Mouse (Mus musculus): ENCODE measurements around the gene H2al1f. TPM values are rescaled to one million over a fixed set of nuclear protein-coding genes. Genes with fewer than 3 reads are reported as not detected.
"Not testable (repeated sequence)": the region's sequence is repeated elsewhere in the genome, so short reads cannot be mapped to it uniquely, and the experiment has no call there.

Gene H2al1f
- not detected for total RNA-seq (2021)
- long read RNA-seq, experiment 1: 0 reads
- long read RNA-seq, experiment 2: 0 reads

DNA sequence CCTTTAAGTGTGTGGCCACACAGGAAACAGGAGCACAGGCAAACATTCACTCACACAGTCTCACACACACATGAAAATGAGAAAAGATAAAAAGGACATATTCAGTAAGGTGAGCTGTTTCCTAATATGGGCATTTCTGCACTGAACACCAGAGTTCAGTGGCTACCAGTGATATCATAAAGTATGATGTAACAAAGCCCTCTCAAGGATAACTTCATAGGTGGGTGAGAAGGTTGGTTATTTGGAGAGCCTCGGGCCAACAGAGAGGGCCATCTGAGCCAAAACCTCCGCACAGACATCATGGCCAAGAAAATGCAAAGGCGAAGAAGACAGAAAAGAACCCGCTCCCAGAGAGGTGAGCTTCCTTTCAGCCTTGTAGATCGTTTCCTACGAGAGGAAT is at the start of gene H2al1f:
Gene H2al1f (plus strand): TSS at position 301 of the 400 bp plus-strand sequence.
- not testable (repeated sequence) for DNase-seq

DNA sequence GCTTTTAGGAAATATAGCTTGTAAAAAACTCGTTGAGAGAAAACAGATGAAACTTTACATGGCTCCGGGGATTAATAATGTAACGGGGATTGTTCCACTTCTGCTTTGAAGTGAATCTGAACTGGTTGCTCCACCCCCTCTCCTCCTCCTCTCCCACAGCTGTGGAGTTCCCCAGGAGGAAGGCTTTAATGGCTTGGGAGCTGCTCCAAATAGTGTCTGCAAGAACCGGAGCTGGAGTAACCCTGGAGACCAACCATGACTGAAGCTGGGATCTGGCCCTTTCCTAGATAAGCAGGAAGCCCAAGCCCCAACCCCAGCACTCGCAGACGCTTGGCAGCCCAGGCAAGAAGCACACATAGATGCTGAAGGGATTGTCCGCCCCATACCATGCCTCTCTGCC is 47.2 kb upstream of the H2al1f start:
- DNase-seq: peak; percentile 25

DNA sequence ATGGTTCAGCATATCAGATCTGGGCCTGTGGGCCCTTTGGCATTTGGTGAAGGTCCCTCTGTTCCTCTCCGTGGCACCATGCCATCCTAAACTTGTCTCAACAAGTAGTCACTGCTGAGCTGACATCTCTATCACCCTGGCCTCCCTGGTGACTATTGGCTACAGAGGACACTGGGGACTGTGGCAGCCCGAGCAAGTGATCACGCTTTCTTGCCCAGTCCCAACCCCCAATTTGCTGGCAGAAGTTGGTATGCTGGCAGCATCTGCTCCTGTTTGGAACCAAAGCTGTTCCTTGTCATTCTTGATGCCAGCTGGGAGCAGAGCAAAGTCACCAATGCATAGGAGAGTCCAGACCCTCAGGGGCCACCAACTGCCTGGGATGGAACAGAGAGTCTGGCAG is 45.9 kb upstream of the H2al1f start:
- DNase-seq: no peak

DNA sequence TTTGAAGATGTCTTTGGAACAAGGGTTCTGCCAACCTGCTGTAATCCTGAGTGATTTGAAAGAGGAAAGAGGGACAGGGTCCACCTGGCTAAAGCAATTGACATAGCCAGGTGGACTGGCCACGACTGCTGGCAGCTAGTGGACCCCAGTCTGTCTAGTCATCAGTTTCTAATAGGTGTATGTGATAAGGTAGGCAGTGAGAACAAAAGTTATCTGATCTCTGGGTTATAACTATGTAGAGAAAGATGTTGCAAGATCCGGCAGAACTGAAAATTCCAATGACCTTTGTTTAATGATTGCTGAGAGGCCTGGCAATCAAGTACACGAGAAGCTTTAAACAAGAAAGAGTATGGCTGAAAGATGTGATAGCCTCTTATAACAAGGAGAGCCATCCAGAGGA is 41.8 kb upstream of the H2al1f start:
- no peak for DNase-seq

DNA sequence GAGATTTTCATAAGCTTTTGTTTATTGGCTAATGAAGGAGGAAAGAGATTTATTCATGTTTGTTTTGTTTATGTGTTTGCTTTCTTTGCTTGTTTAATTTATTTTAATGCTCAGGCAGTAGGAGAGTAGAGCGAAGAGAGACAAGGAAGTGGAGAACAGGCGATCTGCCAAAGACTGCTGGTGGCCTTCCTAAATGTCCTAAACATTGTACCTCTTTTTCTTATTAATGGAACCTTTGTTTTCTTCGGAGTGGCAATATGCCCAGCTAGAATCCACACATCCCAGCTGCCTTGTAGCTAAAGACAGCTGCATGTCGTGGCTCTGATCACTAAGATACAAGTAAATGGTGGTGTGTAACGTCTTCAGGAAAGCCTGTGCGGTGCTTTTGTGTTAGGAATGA is 37.9 kb upstream of the H2al1f start:
- no peak for DNase-seq

DNA sequence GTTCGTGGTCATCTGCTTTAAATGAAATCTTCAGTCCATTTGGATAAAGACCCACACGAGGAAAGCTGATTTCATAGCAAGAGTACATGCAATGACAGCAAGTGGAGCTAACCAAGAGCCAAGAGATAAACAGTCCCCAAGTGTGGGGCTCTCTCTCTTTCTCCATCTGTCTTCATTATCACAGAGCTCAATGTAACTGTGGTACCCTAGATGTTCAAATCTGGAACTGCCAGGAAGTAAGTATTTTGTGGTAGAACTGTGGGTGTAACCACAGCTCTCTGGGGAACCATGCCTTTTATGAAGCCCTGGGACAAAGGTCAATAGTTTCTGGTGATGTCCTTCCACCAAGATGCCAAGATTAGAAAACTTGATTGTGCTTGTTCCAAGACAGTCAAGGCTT is 34.2 kb upstream of the H2al1f start:
- no peak for DNase-seq

DNA sequence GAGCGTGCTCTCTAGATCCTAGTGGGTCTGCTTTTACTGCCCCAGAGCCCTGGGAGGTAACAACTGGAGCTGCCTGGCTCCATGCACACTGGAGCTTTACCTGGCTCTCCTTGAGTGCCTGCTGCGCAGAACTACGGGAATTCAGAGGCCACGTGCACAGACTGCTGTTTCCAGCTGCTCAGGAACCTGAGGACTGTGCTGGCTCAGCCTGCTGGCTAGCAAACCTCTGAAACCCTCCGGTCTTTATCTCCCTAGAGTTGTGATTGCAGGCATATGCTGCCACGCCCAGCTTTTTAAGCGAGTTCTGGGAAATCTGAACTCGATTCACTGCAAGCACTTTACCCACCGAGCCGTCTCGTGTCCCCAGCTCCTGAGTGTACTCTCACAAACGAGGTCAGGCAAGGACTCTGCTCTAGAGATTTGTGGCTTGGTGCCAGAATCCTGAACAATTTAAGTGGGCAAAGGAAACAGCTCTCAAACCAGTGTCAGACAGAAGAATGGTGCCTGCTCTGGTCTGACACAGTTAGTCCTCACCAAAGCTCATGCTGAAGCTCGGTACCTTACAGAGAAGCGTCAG is 26.6 kb upstream of the H2al1f start:
- DNase-seq: no peak

DNA sequence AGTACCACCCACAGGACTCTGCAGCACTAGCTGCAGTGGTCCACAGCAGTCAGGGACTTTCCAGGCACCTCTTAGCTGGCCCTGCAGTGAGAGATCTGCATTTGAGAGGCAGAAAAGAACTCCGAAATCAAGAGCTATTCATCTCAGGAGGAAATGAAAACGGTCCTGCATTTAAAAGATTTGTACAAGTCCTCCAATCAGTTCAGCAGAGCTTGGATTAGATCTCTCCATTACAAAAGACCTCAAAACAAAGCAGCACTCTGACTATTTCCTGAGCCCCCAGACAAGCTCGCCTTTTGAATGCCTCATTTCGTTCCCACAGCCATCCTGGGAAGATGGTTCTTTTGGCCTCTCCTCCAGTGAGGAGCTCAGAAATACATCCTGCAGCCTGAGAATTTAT is 25.7 kb upstream of the H2al1f start:
- no peak for DNase-seq

DNA sequence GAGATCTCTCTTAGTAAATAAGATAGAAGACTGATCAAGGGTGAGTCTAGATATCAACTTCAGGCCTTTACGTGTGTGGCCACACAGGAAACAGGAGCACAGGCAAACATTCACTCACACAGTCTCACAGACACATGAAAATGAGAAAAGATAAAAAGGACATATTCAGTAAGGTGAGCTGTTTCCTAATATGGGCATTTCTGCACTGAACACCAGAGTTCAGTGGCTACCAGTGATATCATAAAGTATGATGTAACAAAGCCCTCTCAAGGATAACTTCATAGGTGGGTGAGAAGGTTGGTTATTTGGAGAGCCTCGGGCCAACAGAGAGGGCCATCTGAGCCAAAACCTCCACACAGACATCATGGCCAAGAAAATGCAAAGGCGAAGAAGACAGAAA is 16.0 kb upstream of the H2al1f start, which contains the start of gene H2al1a:
Gene H2al1a (plus strand): TSS at position 301 of the 400 bp plus-strand sequence.
- not testable (repeated sequence) for DNase-seq

DNA sequence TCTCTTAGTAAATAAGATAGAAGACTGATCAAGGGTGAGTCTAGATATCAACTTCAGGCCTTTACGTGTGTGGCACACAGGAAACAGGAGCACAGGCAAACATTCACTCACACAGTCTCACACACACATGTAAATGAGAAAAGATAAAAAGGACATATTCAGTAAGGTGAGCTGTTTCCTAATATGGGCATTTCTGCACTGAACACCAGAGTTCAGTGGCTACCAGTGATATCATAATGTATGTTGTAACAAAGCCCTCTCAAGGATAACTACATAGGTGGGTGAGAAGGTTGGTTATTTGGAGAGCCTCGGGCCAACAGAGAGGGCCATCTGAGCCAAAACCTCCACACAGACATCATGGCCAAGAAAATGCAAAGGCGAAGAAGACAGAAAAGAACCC is 12.8 kb upstream of the H2al1f start, which contains the start of gene H2al1b:
Gene H2al1b (plus strand): TSS at position 301 of the 400 bp plus-strand sequence.
- DNase-seq: not testable (repeated sequence)

DNA sequence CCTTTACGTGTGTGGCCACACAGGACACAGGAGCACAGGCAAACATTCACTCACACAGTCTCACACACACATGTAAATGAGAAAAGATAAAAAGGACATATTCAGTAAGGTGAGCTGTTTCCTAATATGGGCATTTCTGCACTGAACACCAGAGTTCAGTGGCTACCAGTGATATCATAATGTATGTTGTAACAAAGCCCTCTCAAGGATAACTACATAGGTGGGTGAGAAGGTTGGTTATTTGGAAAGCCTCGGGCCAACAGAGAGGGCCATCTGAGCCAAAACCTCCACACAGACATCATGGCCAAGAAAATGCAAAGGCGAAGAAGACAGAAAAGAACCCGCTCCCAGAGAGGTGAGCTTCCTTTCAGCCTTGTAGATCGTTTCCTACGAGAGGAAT is 9.6 kb upstream of the H2al1f start, which contains the start of gene H2al1c:
Gene H2al1c (plus strand): TSS at position 301 of the 400 bp plus-strand sequence.
- DNase-seq: not testable (repeated sequence)

DNA sequence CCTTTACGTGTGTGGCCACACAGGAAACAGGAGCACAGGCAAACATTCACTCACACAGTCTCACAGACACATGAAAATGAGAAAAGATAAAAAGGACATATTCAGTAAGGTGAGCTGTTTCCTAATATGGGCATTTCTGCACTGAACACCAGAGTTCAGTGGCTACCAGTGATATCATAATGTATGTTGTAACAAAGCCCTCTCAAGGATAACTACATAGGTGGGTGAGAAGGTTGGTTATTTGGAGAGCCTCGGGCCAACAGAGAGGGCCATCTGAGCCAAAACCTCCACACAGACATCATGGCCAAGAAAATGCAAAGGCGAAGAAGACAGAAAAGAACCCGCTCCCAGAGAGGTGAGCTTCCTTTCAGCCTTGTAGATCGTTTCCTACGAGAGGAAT is 6.4 kb upstream of the H2al1f start, which contains the start of gene H2al1d:
Gene H2al1d (plus strand): TSS at position 301 of the 400 bp plus-strand sequence.
- DNase-seq: not testable (repeated sequence)

DNA sequence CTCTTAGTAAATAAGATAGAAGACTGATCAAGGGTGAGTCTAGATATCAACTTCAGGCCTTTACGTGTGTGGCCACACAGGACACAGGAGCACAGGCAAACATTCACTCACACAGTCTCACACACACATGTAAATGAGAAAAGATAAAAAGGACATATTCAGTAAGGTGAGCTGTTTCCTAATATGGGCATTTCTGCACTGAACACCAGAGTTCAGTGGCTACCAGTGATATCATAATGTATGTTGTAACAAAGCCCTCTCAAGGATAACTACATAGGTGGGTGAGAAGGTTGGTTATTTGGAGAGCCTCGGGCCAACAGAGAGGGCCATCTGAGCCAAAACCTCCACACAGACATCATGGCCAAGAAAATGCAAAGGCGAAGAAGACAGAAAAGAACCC is 3.3 kb upstream of the H2al1f start, which contains the start of gene H2al1e:
Gene H2al1e (plus strand): TSS at position 301 of the 400 bp plus-strand sequence.
- not testable (repeated sequence) for DNase-seq

DNA sequence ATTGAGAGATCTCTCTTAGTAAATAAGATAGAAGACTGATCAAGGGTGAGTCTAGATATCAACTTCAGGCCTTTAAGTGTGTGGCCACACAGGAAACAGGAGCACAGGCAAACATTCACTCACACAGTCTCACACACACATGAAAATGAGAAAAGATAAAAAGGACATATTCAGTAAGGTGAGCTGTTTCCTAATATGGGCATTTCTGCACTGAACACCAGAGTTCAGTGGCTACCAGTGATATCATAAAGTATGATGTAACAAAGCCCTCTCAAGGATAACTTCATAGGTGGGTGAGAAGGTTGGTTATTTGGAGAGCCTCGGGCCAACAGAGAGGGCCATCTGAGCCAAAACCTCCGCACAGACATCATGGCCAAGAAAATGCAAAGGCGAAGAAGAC is 3.0 kb downstream of the H2al1f start, which contains the start of gene H2al1g:
Gene H2al1g (plus strand): TSS at position 301 of the 400 bp plus-strand sequence.
- DNase-seq: not testable (repeated sequence)

DNA sequence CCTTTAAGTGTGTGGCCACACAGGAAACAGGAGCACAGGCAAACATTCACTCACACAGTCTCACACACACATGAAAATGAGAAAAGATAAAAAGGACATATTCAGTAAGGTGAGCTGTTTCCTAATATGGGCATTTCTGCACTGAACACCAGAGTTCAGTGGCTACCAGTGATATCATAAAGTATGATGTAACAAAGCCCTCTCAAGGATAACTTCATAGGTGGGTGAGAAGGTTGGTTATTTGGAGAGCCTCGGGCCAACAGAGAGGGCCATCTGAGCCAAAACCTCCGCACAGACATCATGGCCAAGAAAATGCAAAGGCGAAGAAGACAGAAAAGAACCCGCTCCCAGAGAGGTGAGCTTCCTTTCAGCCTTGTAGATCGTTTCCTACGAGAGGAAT is 6.2 kb downstream of the H2al1f start, which contains the start of gene H2al1h:
Gene H2al1h (plus strand): TSS at position 301 of the 400 bp plus-strand sequence.
- not testable (repeated sequence) for DNase-seq

DNA sequence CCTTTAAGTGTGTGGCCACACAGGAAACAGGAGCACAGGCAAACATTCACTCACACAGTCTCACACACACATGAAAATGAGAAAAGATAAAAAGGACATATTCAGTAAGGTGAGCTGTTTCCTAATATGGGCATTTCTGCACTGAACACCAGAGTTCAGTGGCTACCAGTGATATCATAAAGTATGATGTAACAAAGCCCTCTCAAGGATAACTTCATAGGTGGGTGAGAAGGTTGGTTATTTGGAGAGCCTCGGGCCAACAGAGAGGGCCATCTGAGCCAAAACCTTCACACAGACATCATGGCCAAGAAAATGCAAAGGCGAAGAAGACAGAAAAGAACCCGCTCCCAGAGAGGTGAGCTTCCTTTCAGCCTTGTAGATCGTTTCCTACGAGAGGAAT is 9.4 kb downstream of the H2al1f start, which contains the start of gene H2al1i:
Gene H2al1i (plus strand): TSS at position 301 of the 400 bp plus-strand sequence.
- DNase-seq: not testable (repeated sequence)

DNA sequence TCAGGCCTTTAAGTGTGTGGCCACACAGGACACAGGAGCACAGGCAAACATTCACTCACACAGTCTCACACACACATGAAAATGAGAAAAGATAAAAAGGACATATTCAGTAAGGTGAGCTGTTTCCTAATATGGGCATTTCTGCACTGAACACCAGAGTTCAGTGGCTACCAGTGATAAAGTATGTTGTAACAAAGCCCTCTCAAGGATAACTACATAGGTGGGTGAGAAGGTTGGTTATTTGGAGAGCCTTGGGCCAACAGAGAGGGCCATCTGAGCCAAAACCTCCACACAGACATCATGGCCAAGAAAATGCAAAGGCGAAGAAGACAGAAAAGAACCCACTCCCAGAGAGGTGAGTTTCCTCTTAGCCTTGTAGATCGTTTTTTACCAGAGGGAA is 12.6 kb downstream of the H2al1f start, which contains the start of gene H2al1j:
Gene H2al1j (plus strand): TSS at position 301 of the 400 bp plus-strand sequence.
- DNase-seq: not testable (repeated sequence)

DNA sequence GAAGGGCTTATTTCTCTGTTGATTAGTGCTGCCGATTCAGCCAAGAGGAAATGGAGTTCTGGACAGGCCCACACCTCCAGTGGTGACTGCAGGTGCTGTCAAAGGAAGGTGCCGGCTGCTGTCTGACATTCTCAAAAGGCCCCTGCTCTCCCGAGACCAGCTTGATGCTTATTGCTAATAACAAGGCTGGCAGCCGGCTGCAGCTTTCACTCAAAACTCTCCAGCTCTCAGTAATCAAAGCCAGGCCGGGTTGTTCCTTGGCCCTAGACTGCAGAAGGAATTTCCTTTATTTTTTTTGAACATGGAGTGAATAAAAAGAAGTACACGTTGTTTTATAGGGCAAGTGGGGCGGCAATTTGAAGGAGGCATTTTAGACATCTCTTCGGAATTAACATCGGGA is 30.8 kb downstream of the H2al1f start:
- DNase-seq: no peak

DNA sequence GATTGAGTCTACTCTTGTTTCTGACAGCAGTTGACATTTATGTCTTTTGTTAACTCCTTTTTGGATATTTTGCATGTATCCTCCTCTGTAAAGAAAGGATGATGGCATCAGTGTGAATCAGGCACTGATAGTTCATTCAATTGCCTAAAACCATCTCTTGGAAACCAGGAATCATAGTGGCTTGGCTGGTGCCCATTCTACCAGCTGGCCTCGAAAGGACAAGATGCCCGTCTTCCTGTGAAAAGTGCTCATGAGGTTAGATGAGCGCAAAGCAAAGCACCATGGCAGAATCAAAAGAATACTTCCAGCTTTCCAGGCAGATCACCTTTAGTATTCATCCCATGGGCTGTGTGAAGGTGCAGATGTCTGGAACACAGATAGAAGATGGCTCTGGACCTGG is 31.8 kb downstream of the H2al1f start:
- no peak for DNase-seq

DNA sequence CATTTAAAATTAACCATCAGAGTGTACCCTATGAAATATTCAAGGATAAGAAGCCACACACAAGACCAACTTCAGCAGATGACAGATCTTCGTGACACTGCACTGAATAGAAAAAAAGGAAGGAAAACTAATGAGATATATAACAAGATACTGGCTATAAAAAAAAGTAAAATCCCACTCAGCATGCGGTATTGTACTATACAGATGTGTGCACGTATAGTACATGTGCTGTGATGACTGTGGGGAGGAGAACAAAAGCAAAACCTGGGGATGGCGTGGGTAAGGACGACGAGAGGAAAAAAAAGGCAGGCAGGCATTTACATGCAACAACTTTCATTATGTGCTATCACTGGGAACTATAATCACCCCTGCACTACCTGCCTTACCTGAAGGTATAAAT is 45.9 kb downstream of the H2al1f start:
- no peak for DNase-seq

DNA sequence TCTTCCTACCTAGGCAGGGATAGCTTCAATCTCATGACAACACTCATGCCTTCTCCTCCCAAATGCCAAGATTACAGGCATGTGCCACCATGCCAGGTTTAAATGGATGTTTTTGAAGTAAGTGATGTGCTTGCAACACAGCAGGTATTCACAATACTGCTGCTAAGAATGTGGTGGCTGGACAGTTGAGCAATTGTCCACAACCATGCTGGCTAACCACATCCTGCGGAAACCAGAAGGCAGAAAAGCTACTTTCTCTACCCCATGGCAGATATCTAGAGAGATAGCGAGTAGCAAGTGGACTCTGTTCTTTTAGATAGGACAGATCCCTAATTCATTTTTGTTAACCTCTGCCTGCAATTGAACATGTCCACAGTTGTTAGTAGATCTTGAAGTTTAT is 46.3 kb downstream of the H2al1f start:
- DNase-seq: no peak

DNA sequence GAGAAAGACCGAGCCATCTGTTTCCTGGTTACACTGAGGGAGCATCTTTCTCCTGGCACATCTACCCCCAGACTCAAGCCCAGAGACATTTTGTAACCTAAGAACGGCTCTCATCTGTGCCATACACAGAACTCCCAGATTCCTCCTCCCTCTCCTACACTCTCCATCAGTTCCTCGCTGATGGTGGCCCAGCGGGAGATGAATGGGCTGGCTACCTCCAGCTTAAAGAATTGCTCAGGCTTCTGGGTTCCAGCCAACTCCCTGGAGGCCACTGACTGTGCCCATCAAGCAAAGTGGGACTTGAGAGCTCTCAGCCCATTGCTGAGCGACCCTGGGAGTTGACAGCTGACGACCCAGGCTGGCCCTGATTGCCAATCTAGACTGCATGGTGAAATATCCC is 48.9 kb downstream of the H2al1f start:
- DNase-seq: no peak
